Mouse (Mus musculus) kidney, postnatal 36 days (tissue): ENCODE measurements around the gene Hoxd10.

Experiments used
- DNase-seq, 2 experiments: peaks; one replicate each; pipeline ENCODE4 v3.0.0; 2021 to 2022; ENCODE audit warnings: mixed read lengths in 2 of 2

Hoxd10 gene

GRCm38 (mm10) chr2:74710929-74711543 lies 19.3 kb downstream of the Hoxd10 start:
- DNase-seq, result peak in 1 of 2 experiments; percentile 56

GRCm38 (mm10) chr2:74711721-74712621 lies 20.2 kb downstream of the Hoxd10 start, which contains the start of the genes Hoxd3 and Hoxd4:
TSS of gene Hoxd3 (plus strand) at chr2:74711927.
TSS of gene Hoxd4 (plus strand) at chr2:74711929.
- DNase-seq, result peak; percentile 76 to 82

- no peak for DNase-seq
Observed at GRCm38 (mm10) chr2:74713239-74714150, 21.8 kb downstream of the Hoxd10 start.

- peak in 1 of 2 experiments; percentile 43 for DNase-seq
Observed at GRCm38 (mm10) chr2:74714156-74714789, 22.5 kb downstream of the Hoxd10 start.

- peak in 1 of 2 experiments; percentile 65 for DNase-seq
Observed at GRCm38 (mm10) chr2:74714881-74715280, 23.2 kb downstream of the Hoxd10 start.

- peak; percentile 92 to 98 for DNase-seq
Observed at GRCm38 (mm10) chr2:74715504-74716241, 23.9 kb downstream of the Hoxd10 start.

- DNase-seq, result no peak
Observed at GRCm38 (mm10) chr2:74720384-74720783, 28.7 kb downstream of the Hoxd10 start.

- no peak for DNase-seq
Observed at GRCm38 (mm10) chr2:74720955-74721491, 29.3 kb downstream of the Hoxd10 start.

- DNase-seq, result peak in 1 of 2 experiments; percentile 42
Observed at GRCm38 (mm10) chr2:74721882-74722281, 30.2 kb downstream of the Hoxd10 start.

- DNase-seq, result no peak
Observed at GRCm38 (mm10) chr2:74722949-74723348, 31.2 kb downstream of the Hoxd10 start.

GRCm38 (mm10) chr2:74724244-74725015 lies 32.7 kb downstream of the Hoxd10 start:
- peak in 1 of 2 experiments; percentile 70 for DNase-seq

GRCm38 (mm10) chr2:74725171-74725570 lies 33.4 kb downstream of the Hoxd10 start:
- peak in 1 of 2 experiments; percentile 25 for DNase-seq

GRCm38 (mm10) chr2:74726551-74726950 lies 34.8 kb downstream of the Hoxd10 start, which contains the start of gene Gm28230:
TSS of gene Gm28230 (plus strand) at chr2:74726728.
- peak; percentile 81 to 86 for DNase-seq

GRCm38 (mm10) chr2:74726973-74727639 lies 35.4 kb downstream of the Hoxd10 start:
- DNase-seq, result peak in 1 of 2 experiments; percentile 51

GRCm38 (mm10) chr2:74727640-74728302 lies 36.0 kb downstream of the Hoxd10 start:
- no peak for DNase-seq

- no peak for DNase-seq
Observed at GRCm38 (mm10) chr2:74728303-74728680, 36.6 kb downstream of the Hoxd10 start.

GRCm38 (mm10) chr2:74730331-74730730 lies 38.6 kb downstream of the Hoxd10 start:
- no peak for DNase-seq

GRCm38 (mm10) chr2:74731055-74731454 lies 39.3 kb downstream of the Hoxd10 start:
- no peak for DNase-seq
